Comparison of ENCODE assay signal across 19 mouse cellular contexts in genomic region chr17:57172378-57172777, GRCm38 (mm10). TPM values are rescaled to one million over a fixed set of nuclear protein-coding genes. Genes with fewer than 3 reads are reported as not detected.
"Had no signal": no experiment of that assay in that cellular context is flagged by ENCODE, and none has a peak within 500 bp of the region (broad histone marks: within the 10 kb centered on the region; RNA-seq: fewer than 3 reads in every experiment).

No protein-coding gene starts in this region.

- H3K36me3 ChIP-seq: limb, embryonic 15.5 days; liver, embryonic 12.5 days; midbrain, embryonic 15.5 days; neural tube, embryonic 13.5 days had no signal

- H3K4me2 ChIP-seq: limb, embryonic 15.5 days; liver, embryonic 12.5 days; midbrain, embryonic 11.5 days; midbrain, embryonic 15.5 days; neural tube, embryonic 13.5 days had no signal

- H3K27me3 ChIP-seq: limb, embryonic 15.5 days; liver, embryonic 12.5 days; midbrain, embryonic 15.5 days; neural tube, embryonic 13.5 days had no signal

- H3K4me1 ChIP-seq: limb, embryonic 15.5 days; midbrain, embryonic 15.5 days; neural tube, embryonic 13.5 days had no signal

- H3K9me3 ChIP-seq: limb, embryonic 15.5 days; liver, embryonic 12.5 days; midbrain, embryonic 15.5 days; neural tube, embryonic 13.5 days had no signal

- H3K9ac ChIP-seq: limb, embryonic 15.5 days; liver, embryonic 12.5 days; midbrain, embryonic 15.5 days; neural tube, embryonic 13.5 days had no signal

- DNase-seq: kidney, adult 9 months; kidney, postnatal 36 days; layer of hippocampus, adult 9-11 months; layer of hippocampus, postnatal 36 days; retina, postnatal 1 day; thymus, postnatal 36 days had no signal

- H3K27ac ChIP-seq: kidney, postnatal 0 days; limb, embryonic 15.5 days; liver, embryonic 12.5 days; midbrain, embryonic 15.5 days; neural tube, embryonic 13.5 days had no signal

- H3K4me3 ChIP-seq: limb, embryonic 15.5 days; liver, embryonic 12.5 days; megakaryocyte, embryonic 14.5 days; midbrain, embryonic 15.5 days; neural tube, embryonic 13.5 days had no signal

- ATAC-seq: liver, embryonic 12.5 days; midbrain, embryonic 15.5 days had no signal

RNA-seq across cellular contexts. Expression of gene Tnfsf14, which starts 21.6 kb away (rescaled TPM):
- total RNA-seq: layer of hippocampus, adult 18-20 months; layer of hippocampus, postnatal 36 days; left cerebral cortex, adult 8-10 months; left cerebral cortex, postnatal 25 days had no signal
- polyA plus RNA-seq: midbrain, embryonic 15.5 days; neural tube, embryonic 13.5 days had no signal

RNA-seq across cellular contexts. Expression of gene Cd70, which starts 22.8 kb away (rescaled TPM):
- total RNA-seq: monocyte, adult 5-6 weeks had no signal
- polyA plus RNA-seq: kidney, postnatal 0 days; limb, embryonic 11.5 days; limb, embryonic 15.5 days; liver, embryonic 12.5 days; liver, embryonic 16.5 days had no signal
